Comparison of ENCODE assay signal across 8 mouse cellular contexts in the genomic region with DNA sequence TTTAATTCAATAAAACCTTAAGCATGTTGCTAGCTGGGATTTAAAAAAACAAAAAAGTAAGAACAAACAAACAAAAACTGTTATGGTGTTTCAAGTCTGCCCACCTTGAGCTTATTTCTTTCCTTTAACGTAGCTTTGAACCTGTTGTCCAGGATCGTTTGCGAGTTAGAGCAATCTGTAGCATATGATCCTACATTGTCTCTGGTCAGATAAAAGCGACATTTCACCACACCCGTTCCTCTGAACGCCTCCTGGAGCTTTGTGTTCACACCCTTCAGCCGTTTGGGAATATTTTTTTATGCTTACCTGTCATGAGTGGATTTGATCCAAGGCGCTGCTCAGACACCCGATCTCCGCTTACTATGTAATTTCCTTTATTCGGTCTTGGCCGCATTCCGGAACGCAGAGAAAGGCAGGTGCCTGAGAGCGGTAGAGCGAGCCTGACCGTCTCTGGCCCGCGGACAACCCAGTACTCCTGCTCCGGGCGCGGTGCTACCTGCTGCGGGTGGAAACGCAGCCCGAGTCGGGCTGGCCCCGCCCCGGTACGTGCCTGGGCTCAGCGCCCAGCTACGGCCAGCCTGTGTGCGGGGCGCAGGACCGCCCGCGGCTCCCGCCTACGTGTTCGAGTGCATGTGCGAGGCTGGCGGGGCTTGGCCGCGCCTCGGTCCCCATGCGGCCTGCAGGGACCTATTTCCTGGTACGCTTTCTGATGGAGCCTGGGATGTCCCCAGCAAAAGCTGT. TPM values are rescaled to one million over a fixed set of nuclear protein-coding genes. Genes with fewer than 3 reads are reported as not detected.
DNase-seq lines count a peak whose midpoint lies in the region; ATAC-seq and TF ChIP-seq lines count a peak whose summit lies in the region.

No protein-coding gene starts in this region.

- no peaks in the 10 kb centered on the region for H3K9me3 ChIP-seq in hindbrain, postnatal 0 days (ENCODE audit: low read length)
- H3K9me3 ChIP-seq in megakaryocyte, embryonic 14.5 days = no peaks in the 10 kb centered on the region

- peaks cover 6% of the 10 kb centered on the region; the same call in 1 of the 2 replicates for H3K36me3 ChIP-seq in hindbrain, postnatal 0 days (ENCODE audit: insufficient read depth, low read length)
- peaks cover 39% of the 10 kb centered on the region for H3K36me3 ChIP-seq in megakaryocyte, embryonic 14.5 days (replicated peaks; ENCODE audit: low read length)

- ATAC-seq in hindbrain, postnatal 0 days = peak; percentile 77

- H3K4me3 ChIP-seq in hindbrain, postnatal 0 days (ENCODE audit: low read length) = peak overlapping the region; percentile 55
- H3K4me3 ChIP-seq in megakaryocyte, embryonic 14.5 days (replicated peaks) = peak overlapping the region; percentile 91

- H3K4me2 ChIP-seq in hindbrain, postnatal 0 days (ENCODE audit: low read depth, low read length) = peak overlapping the region; percentile 89

- no peaks in the 10 kb centered on the region for H3K27me3 ChIP-seq in hindbrain, postnatal 0 days (ENCODE audit: insufficient read depth, low read length)
- H3K27me3 ChIP-seq in megakaryocyte, embryonic 14.5 days (replicated peaks) = no peaks in the 10 kb centered on the region

- peak; percentile 68 for DNase-seq in adrenal gland, postnatal 10 days
- peak; percentile 85 to 87 for DNase-seq in cerebellum, postnatal 36 days
- DNase-seq in gastrocnemius, postnatal 14 days = peak; percentile 24
- DNase-seq in hindbrain, postnatal 0 days (ENCODE audit: low spot score) = peak; percentile 73
- DNase-seq in left cerebral cortex, postnatal 36 days (ENCODE audit: low spot score in 2 of 2) = peak; percentile 67 to 73
- DNase-seq in right cerebral cortex, adult 2 months (ENCODE audit: low spot score in 2 of 2) = peak; percentile 44 to 55
- DNase-seq in spleen, postnatal 14 days (ENCODE audit: low spot score in 2 of 2) = no peak

- intact Hi-C loops in gastrocnemius, postnatal 14 days (cut with DNase I; ENCODE audit: low total_unique reads) = no loop called here
- intact Hi-C loops in left cerebral cortex, postnatal 36 days (cut with DNase I) = no loop called here

- no peaks in the 10 kb centered on the region for H3K4me1 ChIP-seq in hindbrain, postnatal 0 days (ENCODE audit: insufficient read depth, low read length)
- H3K4me1 ChIP-seq in megakaryocyte, embryonic 14.5 days = peaks cover 29% of the 10 kb centered on the region

- WGBS in hindbrain, postnatal 0 days = 5% methylated on average over 46 of the region's 46 CpGs

- TF ChIP-seq CTCF in hindbrain, postnatal 0 days (IDR thresholded peaks at IDR 0.05; ENCODE audit: low read depth) = no peak

- peak overlapping the region; percentile 70 for H3K9ac ChIP-seq in hindbrain, postnatal 0 days (replicated peaks; ENCODE audit: low read length)

- peak overlapping the region; percentile 45; the same call in 1 of the 2 replicates for H3K27ac ChIP-seq in hindbrain, postnatal 0 days

RNA-seq across cellular contexts. Expression of gene Gm49321, which starts 12.0 kb away (rescaled TPM):
- total RNA-seq in adrenal gland, postnatal 10 days (2021) = 1 to 10 TPM; 3.3 to 7.9 TPM
- 1 to 10 TPM; 1.3 to 2.5 TPM for total RNA-seq in gastrocnemius, postnatal 14 days (2021)
- total RNA-seq in hindbrain, postnatal 0 days (2014; rRNA removed) = not detected in 2 replicates
- polyA plus RNA-seq in hindbrain, postnatal 0 days (2015; fragmentation: Nextera tagmentation; extraction: Ambion mirVana) = 12.8 and 14.8 TPM in 2 replicates
- total RNA-seq in left cerebral cortex, postnatal 36 days (2021) = 10 to 100 TPM; 10.5 to 13.3 TPM
- not detected in 2 replicates for polyA plus RNA-seq in megakaryocyte, embryonic 14.5 days (2012; ENCODE audit: insufficient read depth, low replicate concordance)

RNA-seq across cellular contexts. Expression of gene Snapc1, which starts 14.8 kb away (rescaled TPM):
- total RNA-seq in adrenal gland, postnatal 10 days (2021) = 10 to 100 TPM; 12.4 to 13.0 TPM
- total RNA-seq in gastrocnemius, postnatal 14 days (2021) = 1 to 10 TPM; 3.6 to 5.0 TPM
- total RNA-seq in hindbrain, postnatal 0 days (2014; rRNA removed) = 11.1 and 12.8 TPM in 2 replicates
- 21.4 and 22.9 TPM in 2 replicates for polyA plus RNA-seq in hindbrain, postnatal 0 days (2015; fragmentation: Nextera tagmentation; extraction: Ambion mirVana)
- total RNA-seq in left cerebral cortex, postnatal 36 days (2021) = 10 to 100 TPM; 41.1 to 50.4 TPM
- 5.8 TPM in 1 of 2 replicates, not detected in the other for polyA plus RNA-seq in megakaryocyte, embryonic 14.5 days (2012; ENCODE audit: insufficient read depth, low replicate concordance)

RNA-seq across cellular contexts. Expression of gene Syt16, which starts 48.0 kb away (rescaled TPM):
- 1 to 10 TPM in 1 of 2 experiments, under 1 TPM in 1; 0.93 to 1.7 TPM for total RNA-seq in adrenal gland, postnatal 10 days (2021)
- total RNA-seq in gastrocnemius, postnatal 14 days (2021) = not detected
- total RNA-seq in hindbrain, postnatal 0 days (2014; rRNA removed) = 70.3 and 90.9 TPM in 2 replicates
- 65.3 and 67.6 TPM in 2 replicates for polyA plus RNA-seq in hindbrain, postnatal 0 days (2015; fragmentation: Nextera tagmentation; extraction: Ambion mirVana)
- total RNA-seq in left cerebral cortex, postnatal 36 days (2021) = 100 to 1,000 TPM in 1 of 2 experiments, 10 to 100 TPM in 1; 82.4 to 104 TPM
- polyA plus RNA-seq in megakaryocyte, embryonic 14.5 days (2012; ENCODE audit: insufficient read depth, low replicate concordance) = 0.10 TPM in 1 of 2 replicates, not detected in the other

RNA-seq across cellular contexts. Expression of gene Hif1a, which starts 48.3 kb away (rescaled TPM):
- total RNA-seq in adrenal gland, postnatal 10 days (2021) = 10 to 100 TPM; 56.7 to 58.2 TPM
- 10 to 100 TPM; 20.9 to 21.3 TPM for total RNA-seq in gastrocnemius, postnatal 14 days (2021)
- 95.3 and 109 TPM in 2 replicates for total RNA-seq in hindbrain, postnatal 0 days (2014; rRNA removed)
- 62.1 and 66.5 TPM in 2 replicates for polyA plus RNA-seq in hindbrain, postnatal 0 days (2015; fragmentation: Nextera tagmentation; extraction: Ambion mirVana)
- 10 to 100 TPM; 54.6 TPM for total RNA-seq in left cerebral cortex, postnatal 36 days (2021)
- polyA plus RNA-seq in megakaryocyte, embryonic 14.5 days (2012; ENCODE audit: insufficient read depth, low replicate concordance) = 1.3 and 2.8 TPM in 2 replicates

Comparison
In these comparisons a context has a peak if more than half of its experiments do, and no peak if none do; other contexts are left out.
1. DNase-seq: peak in adrenal gland, postnatal 10 days (single experiment), cerebellum, postnatal 36 days (2 of 2), gastrocnemius, postnatal 14 days (single experiment), hindbrain, postnatal 0 days (single experiment), left cerebral cortex, postnatal 36 days (2 of 2) and right cerebral cortex, adult 2 months (2 of 2); none in spleen, postnatal 14 days (0 of 2).
2. RNA of gene Syt16, which starts 48.0 kb away (total RNA-seq): 82.4 to 104 TPM in left cerebral cortex, postnatal 36 days and 70.3 to 90.9 TPM in hindbrain, postnatal 0 days; 0.93 to 1.7 TPM in adrenal gland, postnatal 10 days and not detected in gastrocnemius, postnatal 14 days; every median in the first group is over 10 times any median in the second.